Mouse (Mus musculus) c-Kit-positive CD71-negative TER-119-negative erythroid progenitor cells, embryonic 14.5 days (primary cell): ENCODE data around the gene Nop53.

Source experiments
- DNase-seq: peaks from one replicate; pipeline ENCODE4 v3.0.0-alpha.2; 2013; ENCODE audit warnings: low read depth

The Nop53 gene

DNA sequence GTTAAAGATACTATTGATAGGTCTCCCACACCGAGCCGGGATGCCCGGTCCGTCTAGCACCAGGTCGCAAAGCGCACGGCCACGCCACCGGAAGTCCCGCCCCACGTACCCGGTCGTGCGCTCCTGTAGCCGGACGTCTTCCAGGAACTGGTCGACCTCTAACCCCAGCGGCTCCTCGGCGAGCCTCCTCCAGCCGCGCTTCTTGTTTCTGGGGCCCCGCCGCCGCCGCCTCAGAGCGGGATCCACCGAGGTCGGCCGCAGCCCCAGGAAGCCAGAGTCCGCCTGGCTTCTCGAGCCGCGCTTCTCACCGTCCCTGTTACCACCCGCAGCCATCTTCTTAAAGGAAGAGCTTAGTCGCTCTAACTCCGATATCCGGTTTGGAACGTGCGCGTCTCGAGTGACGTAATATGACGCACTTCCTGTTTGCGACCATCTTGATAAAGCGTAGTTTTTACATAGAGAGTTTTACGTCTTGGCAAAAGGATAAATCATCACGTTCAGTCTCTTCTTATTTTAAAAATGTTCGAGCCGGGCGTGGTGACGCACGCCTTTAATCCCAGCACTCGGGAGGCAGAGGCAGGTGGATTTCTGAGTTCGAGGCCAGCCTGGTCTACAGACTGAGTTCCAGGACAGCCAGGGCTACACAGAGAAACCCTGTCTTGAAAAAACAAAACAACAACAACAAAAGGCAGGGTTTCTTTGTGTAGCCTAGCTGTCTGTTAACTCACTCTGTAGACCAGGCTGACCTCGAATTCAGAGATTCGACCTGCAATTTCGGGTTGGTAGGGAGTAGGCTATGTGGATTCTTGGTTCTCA, at the start of gene Nop53:
Gene Nop53 (minus strand): TSS at position 354 of the 816 bp plus-strand sequence.
- peak; percentile 98 for DNase-seq

DNA sequence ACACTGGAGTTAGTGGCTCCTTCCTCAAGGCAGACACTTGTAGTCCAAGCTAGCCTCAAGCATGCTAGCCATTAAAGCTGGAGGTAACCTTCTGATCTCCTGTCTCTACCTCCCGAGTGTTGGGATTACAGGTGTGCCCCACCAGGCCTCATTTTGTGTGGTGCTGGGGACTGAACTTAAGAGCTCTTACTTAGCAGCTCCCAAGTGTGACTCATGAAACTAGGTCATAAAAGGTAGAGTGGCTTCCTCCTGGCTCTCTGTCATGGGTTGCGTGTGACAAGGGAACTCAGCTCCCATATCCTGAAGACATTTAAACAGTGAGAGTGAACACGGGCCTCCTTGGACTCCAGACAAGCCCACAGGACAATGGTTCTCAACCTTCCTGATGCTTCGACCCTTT, 47.9 kb upstream of the Nop53 start:
- no peak for DNase-seq

DNA sequence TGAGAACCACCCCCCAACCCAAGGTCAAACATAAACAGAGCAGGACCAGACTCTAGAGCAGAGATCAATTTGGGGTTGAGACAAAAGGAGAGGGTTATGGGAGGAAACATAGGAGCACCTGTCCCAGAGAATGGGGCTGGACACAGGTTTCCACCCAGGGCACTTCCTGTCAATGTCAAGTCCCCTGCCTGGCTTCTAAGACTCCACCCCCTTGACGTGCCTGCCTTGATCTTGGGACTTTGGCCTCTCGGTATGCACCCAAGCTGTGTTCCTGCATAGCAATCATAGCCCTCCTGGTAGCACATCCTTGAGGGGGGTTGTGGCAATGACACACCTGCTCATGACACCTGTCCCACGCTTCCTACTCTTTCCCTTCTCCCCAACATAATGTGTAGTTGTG, 47.3 kb upstream of the Nop53 start:
- DNase-seq, result no peak

DNA sequence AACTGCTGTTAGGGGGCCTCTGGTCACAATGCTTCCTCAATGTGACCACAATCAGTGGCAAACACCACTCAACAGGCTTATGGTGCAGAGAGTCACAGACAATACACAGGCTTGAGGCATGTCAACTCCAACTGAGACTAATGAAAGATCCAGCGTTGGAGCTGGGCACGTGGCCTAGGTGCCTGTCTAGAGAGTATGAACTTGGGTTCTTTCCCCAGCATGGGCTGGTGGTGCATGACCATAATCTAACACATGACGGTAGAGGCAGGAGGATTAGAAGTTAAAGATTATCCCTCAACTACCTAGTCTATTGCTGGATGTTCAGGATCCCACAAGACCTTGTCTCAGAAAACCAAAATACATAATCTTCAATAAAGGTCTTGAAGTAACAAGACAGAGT, 45.9 kb upstream of the Nop53 start:
- DNase-seq, result no peak

DNA sequence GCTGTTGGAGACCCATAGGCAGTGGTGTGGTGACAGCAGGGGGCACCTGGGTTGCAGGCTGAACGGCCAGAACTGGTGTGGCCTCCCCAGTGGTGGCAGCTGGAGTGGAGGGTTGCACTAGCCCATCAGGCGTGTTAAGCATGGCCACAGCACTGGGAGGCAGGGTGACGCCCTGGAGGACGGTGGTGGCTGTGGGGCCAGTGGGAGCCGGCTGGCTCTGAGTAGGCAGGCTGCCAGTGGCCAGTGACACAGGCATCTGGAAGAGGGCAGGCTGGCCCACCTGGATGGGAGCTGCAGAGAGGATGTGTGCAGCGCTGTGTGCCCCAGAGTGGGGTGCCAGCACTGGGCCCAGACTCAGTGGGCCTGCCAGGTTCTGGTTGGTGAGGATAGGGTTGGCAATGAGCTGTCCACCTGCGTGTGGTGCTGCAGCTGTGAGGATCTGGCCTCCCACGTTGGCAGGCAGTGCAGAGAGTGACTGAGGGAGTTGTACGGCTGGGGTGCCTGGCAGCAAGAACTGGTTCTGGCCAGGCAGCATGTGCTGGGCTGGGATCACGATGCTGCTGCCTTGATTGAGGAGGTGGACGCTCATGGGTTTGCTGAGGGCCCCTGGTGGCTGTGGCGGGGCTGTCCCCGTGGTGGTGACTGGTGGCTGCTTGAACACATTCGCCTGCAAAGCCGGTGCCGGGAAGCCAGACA, 41.9 kb upstream of the Nop53 start:
- DNase-seq, result no peak

DNA sequence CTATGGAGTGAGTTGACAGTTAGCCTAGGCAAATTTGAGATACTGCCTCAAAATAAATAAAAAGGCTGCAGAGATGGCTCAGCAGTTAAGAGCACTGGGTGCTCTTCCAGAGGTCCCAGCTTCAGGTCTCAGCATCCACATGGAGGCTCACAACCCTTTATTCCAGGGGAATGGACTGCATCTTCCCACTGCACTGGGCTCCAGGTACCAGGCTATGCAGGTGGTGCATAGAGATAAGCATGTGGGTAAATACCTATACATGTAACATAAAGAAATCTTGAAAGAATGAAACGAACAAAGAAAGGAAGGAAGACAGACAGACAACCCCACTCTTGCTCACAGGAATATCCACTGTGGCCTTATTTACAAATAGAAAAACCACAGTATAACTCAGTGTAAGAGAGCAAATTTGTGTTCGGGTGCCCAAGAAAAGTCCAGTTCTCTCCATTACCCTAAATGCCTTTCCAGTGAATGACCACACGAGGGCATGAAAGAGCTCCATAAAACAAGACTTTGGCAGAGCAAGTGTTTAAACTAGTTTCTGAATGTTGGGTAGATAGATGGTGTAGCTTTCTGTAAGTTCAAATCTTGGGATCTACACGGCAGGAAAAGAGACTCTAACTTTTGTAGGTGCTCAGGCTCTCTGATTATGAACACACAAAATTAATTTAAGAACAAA, 37.0 kb upstream of the Nop53 start:
- peak; percentile 50 for DNase-seq

DNA sequence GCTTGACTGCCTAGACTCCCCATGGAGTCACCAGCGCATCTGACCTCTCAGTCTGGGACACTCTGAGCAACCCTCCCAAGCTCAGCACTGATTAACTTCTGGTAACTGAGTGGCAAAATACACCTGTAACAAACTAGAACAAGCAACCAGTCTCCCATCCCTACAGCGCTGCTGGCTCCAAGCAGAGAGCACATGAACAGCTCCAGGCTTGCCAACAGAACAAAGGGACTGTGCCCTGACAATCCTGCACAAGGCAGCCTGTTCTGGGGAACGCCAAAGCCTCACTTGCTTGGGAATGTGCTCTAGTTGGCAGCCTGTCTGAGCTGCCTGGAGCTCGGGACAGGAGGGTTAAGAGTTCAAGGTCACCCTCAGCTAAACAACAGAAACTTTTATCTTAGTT, 35.7 kb upstream of the Nop53 start:
- DNase-seq, result no peak

DNA sequence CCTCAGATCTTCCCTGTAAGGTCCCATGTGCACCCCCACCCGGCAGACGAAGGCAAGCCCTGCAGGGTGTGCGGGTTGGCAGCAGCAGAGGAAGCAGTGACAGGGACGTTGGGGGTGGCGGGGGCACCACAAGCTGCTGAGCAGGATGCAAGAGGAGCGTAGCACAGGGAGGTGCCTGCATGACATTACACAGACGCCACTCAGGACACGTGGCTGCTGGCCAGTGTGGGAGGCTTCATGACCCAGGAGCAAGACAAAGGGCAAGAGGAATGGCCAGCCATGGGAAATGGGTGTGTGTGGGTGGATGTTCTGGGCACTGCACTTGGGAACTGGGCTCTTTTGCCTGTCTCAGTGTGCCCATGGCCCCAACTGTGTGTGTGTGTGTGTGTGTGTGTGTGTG, 34.4 kb upstream of the Nop53 start:
- no peak for DNase-seq

DNA sequence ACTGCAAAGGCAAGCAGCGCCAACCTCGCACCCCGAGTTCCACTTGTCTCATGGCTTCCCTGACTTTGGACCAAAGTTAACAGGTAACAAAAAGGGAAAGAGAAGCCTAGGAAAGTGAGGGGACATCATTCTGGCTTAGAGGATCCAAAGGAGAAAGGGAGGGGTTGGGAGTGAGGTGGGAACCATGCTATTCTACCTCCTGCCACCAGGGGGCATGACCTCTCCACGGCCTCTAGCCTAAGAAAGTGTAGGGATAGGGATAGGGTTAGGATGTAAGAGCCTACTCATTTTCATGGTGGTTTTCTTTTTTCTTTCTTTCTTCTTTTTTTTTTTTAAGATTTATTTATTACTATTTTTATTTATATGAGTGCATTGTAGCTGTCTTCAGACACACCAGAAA, 30.0 kb upstream of the Nop53 start:
- no peak for DNase-seq

DNA sequence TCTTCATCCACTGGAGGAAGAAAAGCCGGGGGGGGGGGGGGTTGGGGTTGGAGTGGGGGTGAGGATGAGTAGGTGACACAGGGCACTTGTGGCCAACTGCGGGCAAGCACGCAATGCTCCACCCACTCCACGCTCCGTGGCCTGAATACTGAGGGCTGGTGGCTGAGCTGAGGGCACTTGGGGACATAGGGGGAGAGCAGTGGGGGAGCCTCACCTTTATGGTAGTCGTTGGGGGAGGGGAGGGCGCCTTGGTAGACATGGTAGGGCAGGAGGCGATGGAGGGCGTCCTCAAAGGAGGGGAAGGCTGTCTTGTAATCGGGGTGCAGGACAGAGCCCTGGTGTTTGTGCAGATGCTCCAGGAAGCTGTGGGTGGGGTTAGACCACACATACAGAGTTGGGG, 29.6 kb upstream of the Nop53 start:
- DNase-seq, result no peak

DNA sequence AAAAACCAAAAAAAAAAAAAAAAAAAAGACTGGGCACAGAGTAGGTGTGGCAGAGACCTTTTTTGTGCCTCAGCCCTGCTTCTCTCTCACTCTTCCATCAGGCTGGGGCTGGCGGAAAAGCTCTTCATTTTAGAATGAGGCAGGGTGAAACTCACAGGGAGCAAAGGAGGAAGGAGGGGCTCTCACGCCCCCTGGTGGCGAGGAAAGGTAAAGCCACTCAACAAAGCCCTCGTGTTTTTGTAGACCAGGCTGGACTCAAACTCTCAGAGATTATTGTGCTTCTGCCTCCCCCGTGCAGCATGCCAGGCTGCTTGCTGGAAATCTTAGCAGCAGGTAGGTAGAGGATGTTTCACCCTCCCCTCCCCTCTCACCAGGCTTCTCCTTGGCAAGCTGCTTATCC, 28.8 kb upstream of the Nop53 start:
- DNase-seq, result peak; percentile 53

DNA sequence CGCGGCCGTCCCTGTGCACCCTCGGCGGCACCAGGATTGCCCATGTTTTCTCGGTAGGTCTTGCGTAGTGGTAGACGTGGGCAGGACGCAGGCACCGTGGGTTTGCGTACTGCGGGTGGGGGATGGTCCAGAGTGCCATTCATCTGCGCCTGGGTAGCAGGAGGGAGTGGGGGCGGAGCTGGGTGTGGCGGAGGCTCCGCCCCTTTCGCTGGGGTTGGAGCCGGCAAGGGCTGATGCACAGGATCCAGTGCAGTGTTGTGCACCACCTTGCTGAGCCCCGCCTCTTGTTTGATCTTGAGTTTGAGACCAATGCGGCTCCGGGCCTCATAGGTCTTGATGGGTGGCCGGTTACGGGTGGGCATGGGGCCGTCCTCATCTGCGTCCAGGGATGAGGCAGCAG, 26.4 kb upstream of the Nop53 start:
- DNase-seq, result no peak

DNA sequence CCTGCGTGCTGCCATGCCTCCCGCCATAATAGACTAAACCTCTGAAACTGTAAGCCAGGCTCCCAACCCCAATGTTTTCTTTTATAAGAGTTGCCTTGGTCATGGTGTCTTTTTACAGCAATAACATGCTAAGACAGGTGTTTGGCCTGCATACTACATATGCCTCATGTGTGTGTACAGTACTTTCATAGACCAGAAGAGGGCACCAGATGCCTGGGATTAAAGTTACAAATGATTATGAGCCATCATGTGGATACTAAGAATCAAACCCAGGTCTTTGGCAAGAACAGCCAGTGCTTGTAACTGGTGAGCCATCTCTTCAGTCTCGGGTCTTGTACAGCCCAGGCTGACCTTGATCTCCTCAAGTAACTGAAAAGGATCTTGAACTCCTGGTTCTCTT, 23.8 kb upstream of the Nop53 start:
- no peak for DNase-seq

DNA sequence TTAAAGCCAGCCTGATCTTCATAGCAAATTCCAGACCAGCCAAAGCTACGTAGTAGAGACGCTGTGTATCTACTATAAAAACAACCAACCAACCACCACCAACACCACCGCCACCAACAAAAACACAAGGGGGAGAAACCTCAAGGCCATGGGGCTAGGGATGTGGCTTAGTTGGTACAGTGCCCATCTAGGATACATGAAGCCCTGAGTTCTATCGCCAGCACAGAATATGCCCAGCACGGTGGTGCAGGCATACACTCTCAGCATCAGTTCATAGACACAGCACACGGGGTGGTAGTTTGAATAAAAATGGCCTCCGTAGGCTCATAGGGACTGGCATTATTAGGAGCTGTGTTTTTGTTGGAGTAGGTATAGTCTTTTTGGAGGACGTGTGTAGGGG, 22.4 kb upstream of the Nop53 start:
- no peak for DNase-seq

DNA sequence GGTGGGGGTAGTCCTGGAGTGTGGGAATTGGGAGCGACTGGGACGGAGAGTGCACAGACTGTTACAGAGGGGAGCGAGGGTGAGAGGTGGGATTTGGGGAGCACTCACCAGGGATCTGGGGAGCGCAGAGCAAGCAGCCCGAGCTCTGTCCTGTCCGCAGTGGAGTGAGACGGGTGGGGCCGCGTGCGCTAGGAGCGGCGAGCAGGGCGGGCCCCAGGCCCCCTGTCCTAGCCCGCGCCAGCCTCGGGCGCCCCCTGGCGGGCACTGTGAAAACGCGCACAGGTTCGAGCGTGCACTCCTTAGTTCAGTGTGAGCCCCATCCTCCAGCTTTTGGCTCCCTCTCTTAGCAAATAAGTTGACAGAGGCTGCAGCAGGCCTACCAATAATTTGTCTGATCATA, 21.4 kb upstream of the Nop53 start, which contains the start of gene Ehd2:
Gene Ehd2 (minus strand): TSS at position 256 of the 400 bp plus-strand sequence.
- peak; percentile 62 for DNase-seq

DNA sequence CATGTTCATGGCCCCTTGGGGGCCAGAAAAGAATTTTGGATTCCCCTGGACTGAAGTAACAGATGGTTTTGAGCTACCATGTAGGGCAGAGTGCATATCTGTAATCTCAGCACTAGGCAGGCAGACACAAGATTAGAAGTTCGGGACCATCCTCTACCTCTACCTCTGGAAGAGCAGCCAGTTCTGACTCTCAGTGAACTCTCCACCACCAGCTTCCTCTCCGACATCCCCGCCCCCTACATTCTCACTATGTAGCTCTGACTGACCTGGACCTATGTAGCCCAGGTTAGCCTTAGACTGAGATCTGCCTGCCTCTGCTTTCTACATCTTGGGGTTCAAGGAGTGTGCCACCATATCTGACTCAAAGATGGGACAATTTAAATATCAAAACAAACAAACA, 20.6 kb upstream of the Nop53 start:
- no peak for DNase-seq

DNA sequence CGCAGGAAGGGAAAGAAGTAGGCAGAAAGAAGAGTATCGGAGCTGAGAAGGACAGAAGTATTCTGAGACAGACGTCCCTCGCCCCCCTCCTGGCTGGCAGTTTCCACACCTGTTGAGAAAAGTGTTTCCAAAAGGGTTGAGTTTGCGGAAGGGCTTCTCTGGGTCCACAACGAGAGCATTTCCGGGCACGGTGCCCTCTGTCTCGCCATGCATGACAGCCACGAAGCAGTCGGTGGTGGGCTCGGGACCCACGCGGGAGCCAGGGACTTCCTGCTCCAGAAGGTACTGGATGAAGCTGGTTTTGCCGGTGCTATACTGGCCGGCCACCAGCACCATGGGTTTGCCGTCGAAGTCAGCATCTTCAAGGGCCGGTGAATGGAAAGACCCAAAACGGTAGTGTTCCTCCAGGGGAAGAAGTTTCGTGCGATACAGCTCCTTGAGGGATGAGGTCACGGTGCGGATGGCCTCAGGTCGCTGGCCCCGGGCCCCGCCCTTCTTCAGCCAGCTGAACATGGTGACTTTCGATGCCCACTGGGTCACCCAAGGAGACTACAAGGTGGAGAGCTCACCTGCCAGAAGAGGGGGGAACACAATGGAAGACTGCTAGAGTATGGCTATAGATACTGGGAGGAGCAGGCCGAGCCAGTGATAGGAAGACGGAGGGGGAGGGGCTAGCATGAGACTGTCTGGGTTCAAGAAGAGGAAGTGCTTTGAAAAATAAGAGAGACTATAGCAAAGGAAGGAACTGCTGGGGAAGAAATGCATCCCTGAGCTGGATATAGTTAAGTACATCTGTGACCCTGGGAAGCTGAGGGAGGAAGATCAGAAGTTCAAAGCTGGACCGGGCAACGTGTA, 18.2 kb upstream of the Nop53 start:
- no peak for DNase-seq

DNA sequence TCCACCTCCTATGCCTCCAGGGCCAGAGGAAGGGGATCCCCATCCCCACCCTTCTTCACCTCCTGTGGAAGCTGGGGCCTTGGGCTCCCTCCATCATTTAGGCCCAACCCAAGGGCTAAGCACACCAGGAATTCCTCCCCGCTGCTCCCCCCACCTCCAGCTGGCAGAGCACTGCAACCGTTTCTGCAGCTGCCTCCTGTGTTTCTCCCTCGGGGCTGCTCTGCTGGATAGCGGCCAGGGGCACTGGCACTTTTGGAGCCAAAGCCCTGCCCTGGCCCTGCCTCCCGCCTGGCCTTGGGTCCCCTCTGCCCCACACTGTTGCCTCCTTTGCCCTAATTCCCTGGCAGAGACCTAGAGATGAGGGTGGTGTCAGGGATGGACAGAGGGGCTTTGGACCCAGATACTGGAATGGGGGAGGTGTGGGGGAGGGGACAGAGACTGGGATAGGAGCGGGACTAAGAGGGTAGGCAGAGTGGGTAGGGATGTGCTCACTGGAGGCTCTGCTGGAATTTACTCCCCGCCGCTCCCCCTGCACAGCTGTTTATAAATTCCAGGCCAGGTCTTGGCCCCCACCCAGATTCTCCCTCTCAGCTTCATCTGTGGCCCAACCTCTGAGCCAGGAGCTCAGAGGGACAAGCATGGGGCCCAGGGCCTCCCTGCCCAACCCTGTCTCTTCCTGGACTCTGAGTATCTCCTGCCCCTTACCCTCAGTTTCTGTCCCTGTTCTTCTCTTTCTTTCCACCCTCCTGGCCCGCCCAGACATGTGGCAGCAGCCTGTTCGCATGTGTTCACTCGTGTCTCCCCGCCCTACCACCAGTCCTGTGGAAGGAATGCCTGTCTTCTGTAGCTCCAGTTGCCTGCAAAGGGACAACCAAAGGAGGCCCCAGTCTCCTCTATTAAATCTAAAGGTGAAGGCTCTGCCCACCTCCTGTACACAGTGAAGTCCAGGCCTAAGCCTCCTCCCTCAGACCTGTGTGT, 16.7 kb upstream of the Nop53 start:
- no peak for DNase-seq

DNA sequence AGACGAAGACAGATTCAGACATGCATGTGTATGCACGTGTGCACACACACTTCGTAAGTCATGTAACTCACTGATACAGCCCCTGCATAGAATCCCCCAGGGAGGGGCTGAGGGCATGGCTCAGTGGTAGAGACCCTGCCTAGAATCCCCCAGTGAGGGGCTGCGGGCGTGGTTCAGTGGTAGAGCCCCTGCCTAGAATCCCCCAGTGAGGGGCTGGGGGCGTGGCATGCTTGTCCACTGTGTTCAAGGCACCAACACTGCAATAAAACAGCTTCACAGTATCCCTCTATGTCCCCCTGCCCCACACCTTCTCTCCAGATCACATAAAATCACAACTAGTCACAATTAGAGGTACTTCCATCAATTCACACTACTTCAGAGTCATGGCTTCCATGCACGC, 15.9 kb upstream of the Nop53 start:
- DNase-seq, result no peak

DNA sequence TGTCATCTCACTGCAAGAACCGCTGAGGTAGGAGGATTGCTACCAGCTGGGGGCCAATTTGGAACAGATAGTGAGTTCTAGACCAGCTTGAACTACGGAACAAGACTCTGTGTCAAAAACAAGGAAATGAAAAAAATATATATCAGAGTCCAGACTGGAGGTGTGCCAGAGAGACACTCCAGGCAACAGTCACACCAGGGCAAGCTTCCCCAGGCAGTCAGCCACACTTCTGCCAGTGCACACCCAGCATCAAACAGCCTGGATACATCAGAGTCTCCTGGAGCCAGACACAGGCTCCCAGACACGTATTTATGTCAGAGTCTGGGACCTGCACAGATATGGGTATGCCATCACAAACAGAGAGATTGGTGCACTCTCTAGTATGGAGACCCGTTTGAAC, 15.4 kb upstream of the Nop53 start:
- DNase-seq, result no peak

DNA sequence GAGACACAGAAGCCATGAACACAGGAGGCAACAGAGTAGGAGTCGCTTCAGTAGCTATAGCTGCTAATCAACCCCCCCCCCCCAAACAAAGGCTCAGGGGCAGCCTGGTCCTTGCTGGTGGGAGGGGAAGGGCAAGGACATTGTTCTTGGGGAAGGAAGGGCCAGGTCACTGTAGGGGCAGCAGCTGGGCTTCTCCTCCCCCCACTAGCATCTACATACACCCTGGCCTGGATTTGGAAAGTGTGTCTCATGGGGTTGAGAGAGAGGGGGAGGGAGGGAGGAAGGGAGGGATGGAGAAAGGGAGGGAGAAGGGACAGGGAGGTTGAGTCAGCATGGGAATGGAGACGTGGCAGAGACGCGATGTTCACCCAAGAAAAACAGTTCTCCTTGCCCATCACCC, 14.8 kb upstream of the Nop53 start:
- DNase-seq, result no peak
